Mouse (Mus musculus): ENCODE results near the gene Cd6.

DNA sequence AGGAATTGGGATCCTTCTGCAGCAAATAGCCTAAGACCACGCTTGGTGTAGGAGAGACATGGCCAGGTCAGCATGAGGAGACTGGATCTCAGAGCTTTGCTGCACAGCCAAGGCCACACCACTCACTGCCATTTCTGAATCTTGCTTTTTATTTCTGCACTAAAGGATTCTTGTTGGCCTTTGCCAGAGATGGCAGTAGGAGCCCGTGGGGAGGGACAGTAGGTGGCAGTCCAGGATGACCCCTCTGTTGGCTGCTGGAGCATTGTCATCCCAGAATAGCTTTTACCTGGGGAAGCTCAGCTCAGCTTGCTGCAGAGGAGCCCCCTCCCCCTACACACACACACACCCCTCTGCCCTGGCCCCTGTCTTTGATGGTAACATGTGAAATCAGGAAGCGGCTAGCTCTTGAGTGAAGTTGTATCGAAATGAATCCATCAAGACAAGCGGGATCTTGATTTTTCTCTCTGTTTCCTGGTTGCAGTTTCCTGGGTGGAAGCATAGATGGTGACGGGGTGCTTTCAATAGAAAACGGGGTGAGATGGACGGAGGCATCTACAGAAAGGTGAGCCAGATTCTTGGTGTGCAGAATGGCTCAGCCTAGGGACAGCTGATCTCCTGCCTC, 68.0 kb downstream of the Cd6 start:
- no peak for TF ChIP-seq MYC (IDR thresholded peaks at IDR 0.05; ENCODE audit: low read depth, low read length)
- TF ChIP-seq CHD1 (IDR thresholded peaks at IDR 0.05; ENCODE audit: low read depth, low read length), result no peak
- TF ChIP-seq MEF2A (IDR thresholded peaks at IDR 0.05; ENCODE audit: extremely low read depth, insufficient replicate concordance, low read depth, low read length, poor library complexity, severe bottlenecking), result no peak
- TF ChIP-seq CTCF (IDR thresholded peaks at IDR 0.05 in 2 of 3, conservative IDR thresholded peaks at IDR 0.05 in 1 of 3; ENCODE audit: control insufficient read depth in 1 of 3, insufficient read depth in 1 of 3, low read depth in 2 of 3, low read length in 3 of 3, poor library complexity in 1 of 3, severe bottlenecking in 1 of 3), result no peak
- TF ChIP-seq EP300 (IDR thresholded peaks at IDR 0.05; ENCODE audit: low read depth in 1 of 2, low read length in 2 of 2), result no peak
- no peak for TF ChIP-seq ETS1 (IDR thresholded peaks at IDR 0.05; ENCODE audit: low read depth, low read length)
- TF ChIP-seq TBP (IDR thresholded peaks at IDR 0.05; ENCODE audit: low read depth, low read length), result no peak
- no peak for TF ChIP-seq E2F4 (IDR thresholded peaks at IDR 0.05; ENCODE audit: borderline replicate concordance, low read depth, low read length)
- no peak for TF ChIP-seq POLR2A (IDR thresholded peaks at IDR 0.05; ENCODE audit: control insufficient read depth in 1 of 2, insufficient read depth in 1 of 2, low read depth in 1 of 2, low read length in 2 of 2, poor library complexity in 1 of 2)
- TF ChIP-seq POLR2AphosphoS2 (IDR thresholded peaks at IDR 0.05; ENCODE audit: low read length), result no peak
- TF ChIP-seq POLR2AphosphoS5 (IDR thresholded peaks at IDR 0.05; ENCODE audit: borderline replicate concordance, low read depth, low read length), result no peak
- TF ChIP-seq GATA1 (IDR thresholded peaks at IDR 0.05; ENCODE audit: low read depth, low read length), result no peak
- no peak for TF ChIP-seq RCOR1 (IDR thresholded peaks at IDR 0.05; ENCODE audit: low read depth, low read length)
